Mouse (Mus musculus): ENCODE results near the gene Gm10639. TPM values are rescaled to one million over a fixed set of nuclear protein-coding genes. Genes with fewer than 3 reads are reported as not detected.
"Not testable (repeated sequence)": the region's sequence is repeated elsewhere in the genome, so short reads cannot be mapped to it uniquely, and the experiment has no call there.

Gm10639 gene
- total RNA-seq, 2 experiments from 2014 or later = not detected

- not testable (repeated sequence) for DNase-seq
These were observed 58.7 kb downstream of the Gm10639 start for GRCm38 (mm10) chr9:78348206-78349004.

GRCm38 (mm10) chr9:78349141-78349540 is 59.4 kb downstream of the Gm10639 start:
- not testable (repeated sequence) for DNase-seq

- DNase-seq = not testable (repeated sequence)
These were observed 60.3 kb downstream of the Gm10639 start for GRCm38 (mm10) chr9:78350007-78350406.

- no peak for DNase-seq
These were observed 61.9 kb downstream of the Gm10639 start for GRCm38 (mm10) chr9:78351504-78352220.

Other genes starting within 250 kb of the Gm10639 start
- gene Gcm1, start 238.0 kb upstream of the Gm10639 start, total RNA-seq (2021) = not detected
- gene Fbxo9, start 180.9 kb upstream of the Gm10639 start, total RNA-seq (2021) = 10 to 100 TPM; 90.2 to 92.4 TPM
- 10 to 100 TPM; 21.3 to 22.2 TPM for gene Ick, start 180.7 kb upstream of the Gm10639 start, total RNA-seq (2021)
- 10 to 100 TPM; 43.1 to 51.3 TPM for gene Gsta4, start 107.1 kb upstream of the Gm10639 start, total RNA-seq (2021)
- not detected for gene Gsta1, start 59.3 kb upstream of the Gm10639 start, total RNA-seq (2021)
- gene Gm3776, start 32.8 kb upstream of the Gm10639 start, total RNA-seq (2021) = not detected
- not detected for gene Omt2a, start 24.9 kb downstream of the Gm10639 start, total RNA-seq (2021)
- gene Omt2b, start 37.7 kb downstream of the Gm10639 start, total RNA-seq (2021) = not detected
- not detected for gene Gsta2, start 65.9 kb downstream of the Gm10639 start, total RNA-seq (2021)
- not detected for gene Dppa5a, start 78.3 kb downstream of the Gm10639 start, total RNA-seq (2021)
- gene Ooep, start 88.8 kb downstream of the Gm10639 start, total RNA-seq (2021) = not detected
- not detected for gene Ddx43, start 105.9 kb downstream of the Gm10639 start, total RNA-seq (2021)
- under 1 TPM; 0.58 to 0.77 TPM for gene Cgas, start 153.3 kb downstream of the Gm10639 start, total RNA-seq (2021)
- 10 to 100 TPM; 24.3 to 26.3 TPM for gene Mto1, start 158.3 kb downstream of the Gm10639 start, total RNA-seq (2021)
- gene Gm17324, start 158.9 kb downstream of the Gm10639 start, total RNA-seq (2021) = 1 to 10 TPM; 1.1 TPM
- 1,000 to 10,000 TPM; 2,932 to 3,031 TPM for gene Eef1a1, start 199.2 kb downstream of the Gm10639 start, total RNA-seq (2021)